Mouse (Mus musculus): ENCODE data around the gene Gm5737. TPM values are rescaled to one million over a fixed set of nuclear protein-coding genes. Genes with fewer than 3 reads are reported as not detected.
A peak's percentile ranks its signal among the peaks of the same experiment; 100 is the strongest.

The Gm5737 gene
- total RNA-seq (2021): not detected

DNA sequence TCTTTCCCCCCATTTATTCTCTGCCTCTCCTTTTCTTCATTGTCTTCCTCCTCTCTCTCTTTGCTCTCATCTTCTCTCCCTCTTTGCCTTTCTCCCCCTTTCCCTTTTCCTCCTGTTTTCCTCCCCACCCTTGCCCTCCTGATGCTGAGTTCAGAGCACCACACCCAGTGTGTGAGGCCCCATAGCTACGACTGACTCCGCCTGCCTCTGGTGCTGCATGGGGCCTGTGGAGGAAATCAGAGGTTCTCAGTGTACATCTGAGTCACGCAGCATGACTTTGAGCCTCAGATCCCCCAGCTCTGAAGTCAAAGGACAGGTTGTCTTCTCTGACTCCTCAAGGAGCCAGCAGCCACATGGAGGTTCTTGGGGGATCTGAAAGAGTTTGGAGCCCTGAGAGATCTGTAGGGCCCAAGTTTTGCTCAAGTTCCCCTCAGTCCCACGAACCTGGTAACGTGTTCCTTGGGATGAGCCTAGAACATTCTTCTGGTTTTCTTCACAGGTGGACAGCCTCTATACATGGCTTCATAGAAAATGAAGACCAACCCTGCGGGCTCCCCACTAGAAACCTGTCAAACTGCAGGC lies at the start of gene Gm5737:
Gene Gm5737 (plus strand): TSS at position 532 of the 582 bp plus-strand sequence.
- DNase-seq (ENCODE audit: extremely low spot score in 1 of 2, low spot score in 1 of 2): no peak

DNA sequence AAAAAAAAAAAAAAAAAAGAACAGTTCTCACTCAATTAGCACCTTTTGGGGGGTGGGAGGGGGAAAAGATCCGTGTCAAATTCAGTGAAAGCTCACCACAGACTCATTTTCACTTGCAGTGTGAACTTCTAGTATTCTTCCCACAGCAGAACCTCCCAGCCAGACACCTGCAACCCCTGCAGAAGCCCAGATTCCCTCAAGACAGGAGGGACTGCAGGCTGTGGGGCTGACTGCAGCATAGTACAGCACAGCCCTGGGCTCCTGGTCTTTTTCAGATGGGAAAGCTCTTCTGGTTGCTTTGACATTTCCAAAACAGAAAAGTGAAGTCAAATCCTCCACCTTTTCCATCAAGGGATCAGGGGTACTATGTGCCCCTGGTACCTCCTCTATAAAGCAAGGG lies 44.8 kb upstream of the Gm5737 start:
- no peak for DNase-seq (ENCODE audit: extremely low spot score in 1 of 2, low spot score in 1 of 2)

DNA sequence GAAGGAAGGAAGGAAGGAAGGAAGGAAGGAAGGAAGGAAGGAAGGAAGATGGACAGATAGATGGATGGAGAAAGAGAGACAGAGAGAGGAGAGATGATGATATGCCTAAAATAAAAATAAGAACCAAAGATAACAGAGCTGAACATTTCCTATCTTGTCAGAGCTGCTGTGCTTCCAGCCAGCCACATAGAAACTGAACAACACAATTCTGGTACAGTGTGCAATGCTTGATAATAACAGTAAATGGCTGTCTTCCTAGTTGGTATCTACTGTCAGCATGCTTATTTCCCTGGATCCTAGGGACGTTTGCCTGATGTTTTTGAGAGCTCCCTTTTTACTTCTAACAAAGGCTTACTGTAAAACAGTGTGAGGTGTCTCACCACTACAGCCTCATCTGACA lies 40.8 kb upstream of the Gm5737 start:
- DNase-seq (ENCODE audit: extremely low spot score in 1 of 2, low spot score in 1 of 2): no peak

DNA sequence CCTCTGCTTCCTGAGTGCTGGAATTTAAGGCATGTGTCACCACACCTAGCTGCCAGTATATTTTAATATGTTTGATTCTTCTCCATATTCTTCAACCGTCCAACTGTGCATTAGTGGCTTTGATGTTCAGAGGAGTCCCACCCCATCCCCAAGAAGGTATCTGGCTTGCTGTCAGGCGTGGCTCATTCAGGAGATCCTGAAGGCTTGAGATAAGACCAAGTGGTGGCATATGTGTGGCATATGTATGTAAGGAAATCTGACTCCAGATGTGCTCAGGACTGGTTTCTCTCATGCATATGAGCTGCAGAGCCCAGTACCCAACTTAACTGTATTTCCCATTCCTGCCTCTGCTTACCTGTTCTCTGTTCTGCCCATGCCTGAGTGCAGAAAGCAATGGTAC lies 34.2 kb upstream of the Gm5737 start:
- no peak for DNase-seq (ENCODE audit: extremely low spot score in 1 of 2, low spot score in 1 of 2)

DNA sequence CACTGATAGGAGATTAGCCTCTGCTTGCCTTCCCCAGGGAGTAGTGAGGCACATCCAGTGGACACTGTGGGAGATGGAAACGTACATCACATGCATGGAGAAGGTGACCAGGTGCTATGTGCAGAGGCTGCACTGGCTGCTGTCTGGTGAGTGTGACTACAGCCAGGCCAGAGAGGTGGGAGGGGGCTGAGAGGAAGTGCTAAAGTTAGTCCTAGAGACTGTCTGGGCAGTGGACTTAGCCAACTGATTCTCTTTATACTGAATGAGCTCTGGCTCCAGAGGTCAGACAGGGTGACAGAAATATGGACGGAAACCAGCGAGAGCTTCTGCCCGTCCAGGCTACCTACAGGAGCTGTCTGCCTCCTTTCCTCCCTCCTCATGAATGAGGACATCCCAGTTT lies 16.6 kb upstream of the Gm5737 start:
- DNase-seq (ENCODE audit: extremely low spot score in 1 of 2, low spot score in 1 of 2): no peak

DNA sequence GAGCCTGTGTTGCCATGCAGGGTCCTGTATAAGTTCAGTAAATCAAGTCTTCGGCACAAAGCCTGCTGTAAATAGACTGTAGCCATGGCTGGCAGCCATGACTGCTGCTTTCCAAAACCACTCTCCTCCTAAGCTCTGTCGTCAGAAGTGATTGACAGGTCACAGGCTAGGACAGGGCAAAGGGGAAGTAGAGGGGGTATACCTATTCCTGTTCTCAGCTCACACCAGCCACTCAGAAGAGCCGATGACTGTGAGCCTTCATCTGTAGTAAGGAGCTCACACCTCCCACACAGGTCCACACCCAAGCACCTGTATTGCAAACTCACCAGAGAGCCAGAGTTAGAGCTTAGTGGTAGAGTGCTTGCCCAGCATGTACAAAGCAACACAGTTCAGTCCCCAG lies 15.8 kb upstream of the Gm5737 start:
- no peak for DNase-seq (ENCODE audit: extremely low spot score in 1 of 2, low spot score in 1 of 2)

DNA sequence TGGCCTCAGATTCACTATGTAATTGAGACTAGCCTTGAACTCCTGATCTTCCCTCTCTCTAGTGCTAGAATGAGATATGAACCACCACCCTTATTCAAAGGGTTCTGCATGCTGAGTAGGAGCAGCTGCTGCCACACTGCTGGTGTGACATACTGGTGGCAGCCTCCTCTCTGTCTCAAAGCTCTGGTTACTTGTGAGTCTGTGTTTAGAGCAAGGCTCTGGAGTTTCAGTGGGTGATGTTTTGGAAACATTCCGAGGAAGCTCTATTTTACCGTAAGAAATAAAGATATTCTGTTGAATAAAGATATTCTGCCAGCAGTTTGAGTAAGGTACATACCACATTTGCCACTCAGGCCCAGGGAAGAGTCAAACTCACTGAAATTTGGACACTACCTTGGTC lies 8.9 kb upstream of the Gm5737 start:
- no peak for DNase-seq (ENCODE audit: extremely low spot score in 1 of 2, low spot score in 1 of 2)

DNA sequence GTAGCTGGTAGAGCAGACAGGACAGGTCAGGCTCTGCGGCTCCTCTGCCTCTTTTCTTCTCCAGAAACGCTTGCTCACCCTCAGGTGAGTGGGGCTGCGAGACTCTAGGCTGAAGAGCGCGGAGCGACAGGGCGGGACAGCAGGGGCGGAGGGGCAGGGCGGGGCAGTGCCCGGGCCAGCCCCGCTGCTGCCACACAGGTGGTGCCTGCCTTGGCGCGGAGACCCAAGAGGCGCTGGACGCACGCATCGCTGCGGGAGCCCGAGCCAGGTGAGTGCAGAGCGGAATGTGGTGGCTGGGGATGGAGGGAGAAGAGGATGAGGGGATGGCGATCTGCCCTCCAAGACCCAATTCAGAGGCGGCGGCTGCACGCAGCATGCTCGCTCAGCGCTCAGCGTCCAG lies 2.5 kb upstream of the Gm5737 start:
- no peak for DNase-seq (ENCODE audit: extremely low spot score in 1 of 2, low spot score in 1 of 2)

DNA sequence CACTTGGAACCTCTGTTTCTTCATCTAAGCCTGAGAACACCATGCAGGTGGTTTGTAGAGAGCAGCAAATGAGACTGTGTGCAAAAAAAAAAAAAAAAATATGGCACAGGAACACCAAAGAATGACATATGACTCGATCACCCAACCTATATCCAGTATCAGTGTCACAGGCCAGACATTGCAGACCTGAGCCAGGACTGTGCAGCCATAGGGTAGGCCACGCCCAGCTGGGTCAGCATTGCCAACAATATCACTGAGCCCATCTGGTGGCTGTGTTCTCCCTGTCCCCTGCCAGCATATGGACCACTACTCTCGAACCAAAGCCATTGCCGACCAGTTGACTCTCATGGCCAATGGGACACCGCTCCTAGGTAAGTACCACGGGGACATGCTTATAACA lies 5.4 kb downstream of the Gm5737 start:
- DNase-seq (ENCODE audit: extremely low spot score in 1 of 2, low spot score in 1 of 2): no peak

DNA sequence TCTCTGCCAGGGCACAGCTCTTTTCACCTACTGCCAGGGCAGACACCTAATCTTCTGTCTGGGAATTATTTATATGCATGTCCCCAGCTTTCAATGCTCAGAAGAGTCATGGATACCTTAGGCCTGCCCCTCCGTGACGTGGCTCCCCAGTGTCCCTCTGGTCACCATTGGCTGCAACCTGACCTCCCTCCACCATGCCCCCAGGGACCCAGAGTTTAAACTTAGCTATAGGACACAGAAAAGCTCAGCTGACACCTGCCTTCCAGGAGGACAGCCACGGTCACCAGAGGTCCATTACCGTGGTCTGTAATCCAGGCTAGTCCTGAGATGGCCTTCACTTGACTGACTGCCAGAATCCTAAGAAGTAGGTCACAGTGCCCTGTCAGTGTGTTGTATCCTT lies 7.2 kb downstream of the Gm5737 start:
- no peak for DNase-seq (ENCODE audit: extremely low spot score in 1 of 2, low spot score in 1 of 2)

DNA sequence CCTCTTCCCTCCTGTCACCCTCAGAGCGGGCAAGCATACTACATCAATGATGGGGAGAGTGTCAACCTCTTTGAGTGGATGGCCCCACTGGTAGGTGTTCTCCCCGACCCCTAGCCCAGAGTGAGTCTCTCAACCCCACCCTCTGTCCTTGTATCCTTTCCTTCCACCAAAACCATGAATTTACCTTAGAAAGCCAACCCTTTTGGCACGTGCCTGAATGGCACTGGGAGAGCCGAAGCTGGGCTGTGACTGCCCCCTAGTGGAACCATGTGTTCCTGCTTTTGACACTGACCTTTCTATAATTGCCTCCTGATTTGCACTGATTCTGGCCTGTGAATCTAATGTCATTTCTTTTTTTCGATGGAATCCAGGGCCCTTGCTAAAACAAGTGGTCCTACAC lies 11.1 kb downstream of the Gm5737 start:
- peak; percentile 46 to 66 for DNase-seq (ENCODE audit: extremely low spot score in 1 of 2, low spot score in 1 of 2)

DNA sequence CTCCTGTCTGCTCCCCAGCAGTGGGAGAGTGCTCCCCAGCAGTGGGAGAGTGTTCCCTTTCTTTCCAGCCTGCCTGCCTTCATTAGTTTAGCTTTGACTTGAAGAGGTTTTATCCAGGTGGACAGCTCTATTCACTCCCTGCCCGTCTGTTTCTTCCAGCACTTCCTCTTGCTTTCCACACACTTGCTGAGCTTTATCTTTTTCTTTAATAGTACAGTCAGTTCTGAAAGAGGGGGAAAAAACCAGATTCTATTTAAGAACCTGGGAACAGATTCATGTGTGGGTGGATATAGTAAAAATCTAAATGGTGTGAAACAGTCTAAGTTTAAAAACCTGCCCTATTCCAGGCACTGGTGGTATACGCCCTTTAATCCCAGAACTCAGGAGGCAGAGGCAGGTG lies 12.9 kb downstream of the Gm5737 start:
- no peak for DNase-seq (ENCODE audit: extremely low spot score in 1 of 2, low spot score in 1 of 2)

DNA sequence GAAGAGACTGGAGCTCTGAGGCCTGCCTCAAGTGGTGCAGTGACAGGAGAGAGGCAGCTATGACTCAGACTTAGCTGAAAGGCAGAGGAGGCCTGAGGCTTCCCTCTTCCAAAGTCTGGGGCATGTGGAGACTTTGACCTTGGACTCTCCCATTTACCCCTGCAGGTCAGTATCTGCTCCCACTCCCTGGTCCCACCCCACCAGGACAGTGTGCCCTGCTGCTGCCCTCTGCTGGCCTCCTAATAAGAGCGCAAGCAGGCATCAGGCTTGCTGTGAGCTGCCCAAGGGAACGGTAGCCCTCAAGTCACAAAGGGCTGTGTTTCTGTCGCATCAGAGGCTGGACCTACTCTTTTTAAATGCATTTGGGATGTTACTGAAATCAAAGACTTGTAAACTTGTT lies 14.2 kb downstream of the Gm5737 start:
- peak; percentile 21 to 37 for DNase-seq (ENCODE audit: extremely low spot score in 1 of 2, low spot score in 1 of 2)

DNA sequence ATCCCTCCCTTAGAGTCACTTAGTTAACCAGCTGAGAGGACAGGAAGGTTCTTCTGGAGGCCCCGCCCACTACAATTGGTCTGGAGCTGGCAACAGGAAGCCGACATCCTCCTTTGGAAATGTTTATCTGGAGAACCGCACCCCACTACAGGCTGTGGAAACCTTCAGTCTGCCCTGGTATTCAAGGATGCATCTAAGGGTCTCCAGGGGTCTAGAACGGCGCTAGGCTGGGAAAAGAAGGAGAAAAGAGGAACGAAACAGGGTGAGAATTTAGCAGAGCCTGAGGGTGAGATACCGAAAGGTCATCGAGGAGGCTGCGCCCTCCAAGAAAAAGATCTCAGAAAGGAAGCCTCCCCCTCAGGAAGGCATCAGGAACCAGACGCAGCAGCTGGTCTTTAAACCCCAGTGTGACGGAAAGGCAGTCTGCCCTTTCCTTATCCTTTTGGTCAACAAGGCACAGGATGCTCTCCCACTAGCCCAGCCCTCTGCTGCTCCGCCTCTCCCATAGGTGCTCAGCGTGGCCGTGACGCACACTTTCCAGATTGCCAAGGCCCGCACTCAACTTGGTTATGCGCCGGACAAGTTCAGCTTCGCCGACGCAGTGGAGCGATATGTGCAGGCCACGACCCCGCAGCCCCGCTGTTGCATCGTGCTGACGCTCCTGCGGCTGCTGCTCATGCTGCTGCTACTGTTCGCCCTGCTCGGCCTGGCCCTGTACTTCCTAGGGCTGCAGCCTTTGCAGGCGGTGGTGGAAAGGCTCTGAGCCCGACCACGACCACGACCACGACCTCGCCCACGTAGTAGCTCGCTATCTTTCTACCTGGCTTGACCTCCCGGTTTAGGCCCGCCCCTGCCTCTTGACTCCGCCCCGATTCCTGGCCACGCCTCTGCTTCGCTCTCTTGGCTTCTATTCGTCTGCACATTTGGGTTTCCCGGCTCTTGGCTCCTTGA lies 18.5 kb downstream of the Gm5737 start:
- peak; percentile 41 for DNase-seq (ENCODE audit: extremely low spot score in 1 of 2, low spot score in 1 of 2)

DNA sequence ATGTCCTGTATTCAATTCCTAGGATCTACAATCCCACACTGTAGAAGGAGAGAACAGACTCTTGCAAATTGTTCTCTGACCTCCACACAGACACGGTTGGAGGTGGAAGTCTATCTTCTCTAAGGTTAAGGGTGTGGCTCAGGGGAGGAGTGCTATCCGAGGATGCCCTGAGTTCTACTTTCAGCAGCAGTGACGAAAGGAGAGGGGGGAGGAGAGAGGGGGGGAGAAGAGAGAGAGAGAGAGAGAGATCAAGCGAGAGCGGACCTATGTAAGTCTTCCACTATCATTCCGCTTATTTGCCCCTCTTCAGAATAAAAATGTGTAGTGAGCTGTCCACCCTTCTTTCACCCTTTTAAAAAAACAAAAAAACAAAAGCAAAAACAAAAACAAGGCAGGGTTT lies 22.3 kb downstream of the Gm5737 start:
- DNase-seq (ENCODE audit: extremely low spot score in 1 of 2, low spot score in 1 of 2): no peak

DNA sequence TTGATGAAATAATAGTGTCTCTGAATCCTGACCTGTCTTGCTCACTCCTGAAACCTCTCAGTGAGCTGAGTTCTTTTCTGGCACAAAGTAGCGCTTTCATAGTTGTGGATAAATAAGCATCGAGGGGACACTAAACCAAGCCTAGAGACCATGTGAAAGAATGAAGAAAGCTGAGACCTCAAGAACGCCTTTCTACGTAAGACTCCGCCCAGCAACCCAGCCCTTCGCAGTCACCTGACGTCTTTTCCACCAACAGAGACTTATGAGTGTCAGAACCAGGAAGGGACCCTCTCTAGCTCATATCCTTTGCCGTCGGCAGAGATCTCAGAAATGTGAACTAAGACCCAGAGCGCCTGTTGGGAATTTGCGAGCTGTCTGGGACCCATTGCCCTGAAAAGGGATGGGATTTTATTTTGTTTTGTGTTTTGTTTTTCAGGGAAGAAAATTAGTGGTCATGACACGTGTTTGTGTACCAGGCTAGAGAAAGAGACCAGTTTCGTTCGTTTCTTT lies 22.8 kb downstream of the Gm5737 start:
- DNase-seq (ENCODE audit: extremely low spot score in 1 of 2, low spot score in 1 of 2): peak; percentile 43

DNA sequence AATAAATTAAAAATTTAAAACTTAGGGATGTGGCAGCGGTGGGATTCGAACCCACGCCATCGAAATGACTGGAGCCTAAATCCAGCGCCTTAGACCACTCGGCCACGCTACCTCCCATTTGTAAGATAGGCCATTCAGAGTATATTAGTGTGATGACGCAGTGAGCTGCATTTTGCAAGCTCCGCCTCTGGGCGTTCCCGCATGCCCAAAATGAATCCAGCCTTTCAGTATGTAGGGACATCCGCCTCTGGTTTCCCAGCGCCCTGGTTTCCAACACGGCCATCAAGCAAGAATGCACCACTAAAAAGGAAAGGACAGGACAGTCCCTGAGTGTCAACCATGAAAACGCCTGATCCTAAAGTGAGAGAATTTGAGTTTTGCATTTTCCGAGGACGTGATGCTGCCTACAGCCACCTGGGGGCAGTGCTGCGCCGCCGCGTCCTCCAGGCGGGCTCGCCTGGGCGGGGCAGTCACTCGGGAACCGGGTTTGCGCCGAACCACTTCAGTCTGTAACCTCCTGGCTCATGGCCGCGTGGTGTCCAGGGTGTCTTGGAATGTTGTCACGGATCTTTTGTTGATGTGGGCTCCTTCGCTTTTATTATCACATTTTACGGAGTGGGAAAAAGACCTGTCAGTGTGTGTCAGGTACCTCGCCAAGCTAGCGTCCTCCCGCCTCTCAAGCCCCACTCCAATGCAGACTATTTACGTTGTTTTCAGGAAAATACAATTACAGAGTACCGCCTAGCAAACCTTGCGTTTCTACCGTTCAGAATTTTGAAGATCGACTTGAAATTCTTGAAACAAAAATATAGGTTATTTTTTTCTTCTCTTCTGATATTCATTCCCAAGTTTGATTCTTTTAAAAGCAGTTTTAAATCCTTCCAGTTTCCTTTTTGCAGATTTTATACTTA lies 23.5 kb downstream of the Gm5737 start:
- DNase-seq (ENCODE audit: extremely low spot score in 1 of 2, low spot score in 1 of 2): peak; percentile 99 to 100

DNA sequence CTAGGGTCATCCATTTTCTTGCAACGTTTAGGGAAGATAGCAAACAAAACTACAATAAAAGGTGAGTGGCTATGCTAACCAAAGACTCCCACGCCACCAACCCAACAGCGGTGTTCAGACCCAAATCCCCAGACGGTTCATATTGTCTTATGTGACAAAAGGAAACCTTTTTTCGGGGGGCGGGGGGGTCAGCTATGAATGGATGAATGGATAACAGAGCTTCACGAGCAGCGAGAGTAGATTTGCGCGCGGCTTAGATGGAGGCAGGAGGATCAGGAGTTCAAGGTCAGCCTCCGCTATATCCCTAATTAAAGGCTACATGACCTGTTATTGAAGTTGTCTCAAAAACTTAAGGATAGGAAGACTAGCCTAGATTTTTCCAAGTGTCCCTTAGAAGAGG lies 24.2 kb downstream of the Gm5737 start:
- DNase-seq (ENCODE audit: extremely low spot score in 1 of 2, low spot score in 1 of 2): no peak

DNA sequence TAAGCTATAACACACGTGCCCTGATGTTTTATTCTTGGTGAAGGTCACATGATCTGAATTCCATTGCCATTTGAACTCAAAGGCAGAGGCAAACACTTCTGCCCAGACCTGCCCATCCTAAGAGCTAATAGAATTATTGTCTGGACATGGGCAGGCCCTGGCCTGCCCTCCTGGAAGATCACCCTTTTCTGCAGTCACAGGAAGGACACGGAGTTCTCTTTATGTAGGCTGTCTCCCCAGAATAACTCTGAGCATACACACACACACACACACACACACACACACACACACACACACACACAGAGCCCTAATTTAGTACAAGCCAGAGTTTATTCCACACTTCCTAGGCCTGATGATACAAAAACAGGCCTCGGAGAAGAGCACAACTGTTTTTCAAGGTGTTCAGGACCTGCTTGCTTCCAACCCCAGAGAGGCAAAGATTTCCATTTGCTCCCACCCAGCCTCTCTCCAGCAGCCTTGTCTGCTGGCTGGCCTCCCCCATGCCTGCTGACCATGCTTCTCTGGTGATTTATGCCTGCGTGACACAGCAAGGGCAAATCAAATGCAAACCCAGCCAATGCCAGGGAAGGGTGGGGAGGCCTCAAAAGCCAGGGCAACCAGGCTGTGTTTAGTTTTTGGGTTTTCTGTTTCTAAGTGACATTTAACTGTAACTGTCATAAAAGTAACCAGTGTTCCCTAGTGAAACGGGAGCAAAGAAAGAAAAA lies 26.4 kb downstream of the Gm5737 start:
- no peak for DNase-seq (ENCODE audit: extremely low spot score in 1 of 2, low spot score in 1 of 2)

DNA sequence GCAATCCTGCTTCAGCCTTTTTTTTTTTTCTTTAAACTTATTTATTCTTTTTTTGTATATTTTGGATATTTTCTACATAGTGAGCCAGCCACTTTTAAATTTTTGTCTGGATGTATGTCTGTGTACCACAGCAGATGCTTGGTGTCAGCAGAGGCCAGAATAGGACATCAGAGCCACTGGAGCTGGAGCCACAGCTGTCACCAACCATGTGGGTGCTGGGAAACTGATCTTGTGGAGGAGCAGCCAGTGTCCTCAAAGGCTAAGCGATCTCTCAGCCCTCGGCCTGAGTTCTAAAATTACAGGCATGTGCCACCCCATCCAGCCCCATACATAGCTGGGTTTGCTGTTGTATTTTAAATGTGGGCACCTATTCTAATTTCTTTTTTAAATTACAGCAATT lies 27.6 kb downstream of the Gm5737 start:
- no peak for DNase-seq (ENCODE audit: extremely low spot score in 1 of 2, low spot score in 1 of 2)
